Mouse (Mus musculus) midbrain, embryonic 13.5 days (tissue): Measurements from ENCODE around the gene 4931429L15Rik. TPM values are rescaled to one million over a fixed set of nuclear protein-coding genes. Genes with fewer than 3 reads are reported as not detected.
A peak's percentile ranks its signal among the peaks of the same experiment; 100 is the strongest.

Experiments used
- ATAC-seq: fragments of 200-750 bp; cut with Nextera tagmentation; 2 replicates; pipeline ENCODE4 v1.8.0; 2017; ENCODE audit warnings: mild to moderate bottlenecking, moderate TSS enrichment, moderate library complexity
- H3K27ac ChIP-seq: fragments of 300-500 bp; sonication (generic); 2 replicates; pipeline ENCODE4 v1.5.1; 2015; ENCODE audit warnings: inconsistent platforms, mild to moderate bottlenecking, moderate library complexity
- H3K27me3 ChIP-seq: fragments of 300-500 bp; sonication (generic); 2 replicates; pipeline ENCODE4 v1.6.1; 2015; ENCODE audit warnings: mild to moderate bottlenecking, inconsistent platforms
- H3K36me3 ChIP-seq: fragments of 300-500 bp; sonication (generic); 2 replicates; pipeline ENCODE4 v1.6.1; 2015; ENCODE audit warnings: mild to moderate bottlenecking, inconsistent platforms
- H3K4me1 ChIP-seq: fragments of 300-500 bp; sonication (generic); replicated peaks from 2 replicates; pipeline ENCODE4 v1.6.1; 2015; ENCODE audit warnings: inconsistent platforms
- H3K4me2 ChIP-seq: fragments of 300-500 bp; sonication (generic); replicated peaks from 2 replicates; pipeline ENCODE4 v1.6.1; 2015; ENCODE audit warnings: moderate library complexity, mild to moderate bottlenecking, inconsistent platforms
- H3K4me3 ChIP-seq: fragments of 300-500 bp; sonication (generic); replicated peaks from 2 replicates; pipeline ENCODE4 v1.5.1; 2015; ENCODE audit warnings: mild to moderate bottlenecking, inconsistent platforms
- H3K9ac ChIP-seq: fragments of 300-500 bp; sonication (generic); replicated peaks from 2 replicates; pipeline ENCODE4 v1.6.1; 2015; ENCODE audit warnings: mild to moderate bottlenecking, inconsistent platforms
- H3K9me3 ChIP-seq: fragments of 300-500 bp; sonication (generic); 2 replicates; pipeline ENCODE4 v1.6.1; 2016; ENCODE audit warnings: mild to moderate bottlenecking, inconsistent platforms
- WGBS: fragments of 180-500 bp; shearing (Covaris S2); methylation state at CpG from one replicate; pipeline ENCODE4 v1.1.7; 2015; 5-methylcytosine and 5-hydroxymethylcytosine counted together
- polyA plus RNA-seq: library from polyadenylated mRNA; unstranded; fragments of >200 nt; fragmentation: Nextera tagmentation; extraction: Ambion mirVana; gene quantifications from 2 replicates; pipeline ENCODE4 v1.2.1, GENCODE M21; 2015

The 4931429L15Rik gene
- polyA plus RNA-seq, 1 experiment from 2014 or later = 0.13 TPM

- no peaks in the 10 kb centered on the region for H3K36me3 ChIP-seq
- peaks cover 18% of the 10 kb centered on the region for H3K4me1 ChIP-seq
- no peak for ATAC-seq
- no peaks in the 10 kb centered on the region for H3K27me3 ChIP-seq
- 92% methylated on average over 2 of the region's 2 CpGs for WGBS
- H3K9me3 ChIP-seq = peaks cover 5% of the 10 kb centered on the region
- no peak overlapping the region for H3K9ac ChIP-seq
- H3K4me2 ChIP-seq = no peak overlapping the region
- H3K4me3 ChIP-seq = no peak overlapping the region
- no peak overlapping the region for H3K27ac ChIP-seq
Observed at GRCm38 (mm10) chr9:46320461-46320860, 675 bp upstream of the 4931429L15Rik start.

- no peak for ATAC-seq
- Histone ChIP-seq H3K4me2 (no peak overlapping the region), H3K9ac (no peak overlapping the region), H3K4me1 (peaks cover 29% of the 10 kb centered on the region), H3K27ac (no peak overlapping the region), H3K27me3 (no peaks in the 10 kb centered on the region; the same call in 1 of the 2 replicates), H3K36me3 (no peaks in the 10 kb centered on the region), H3K4me3 (no peak overlapping the region), H3K9me3 (peaks cover 5% of the 10 kb centered on the region)
- 94% methylated on average over 3 of the region's 3 CpGs for WGBS
Observed at GRCm38 (mm10) chr9:46317957-46318356, 1.8 kb downstream of the 4931429L15Rik start.

GRCm38 (mm10) chr9:46316909-46317308 is 2.9 kb downstream of the 4931429L15Rik start:
- Histone ChIP-seq H3K4me3 (no peak overlapping the region), H3K4me2 (no peak overlapping the region), H3K9ac (no peak overlapping the region), H3K9me3 (peaks cover 5% of the 10 kb centered on the region), H3K4me1 (peaks cover 29% of the 10 kb centered on the region), H3K27me3 (no peaks in the 10 kb centered on the region; the same call in 1 of the 2 replicates), H3K27ac (peak overlapping the region; percentile 45; the same call in 1 of the 2 replicates), H3K36me3 (no peaks in the 10 kb centered on the region)
- peak; percentile 59 for ATAC-seq
- WGBS = 54% methylated on average over 8 of the region's 8 CpGs

- peaks cover 5% of the 10 kb centered on the region for H3K9me3 ChIP-seq
- no peak overlapping the region for H3K4me3 ChIP-seq
- H3K4me2 ChIP-seq = no peak overlapping the region; the same call in 1 of the 2 replicates
- WGBS = 17% methylated on average over 5 of the region's 5 CpGs
- H3K36me3 ChIP-seq = no peaks in the 10 kb centered on the region
- peak overlapping the region; percentile 69 for H3K27ac ChIP-seq
- peaks cover 29% of the 10 kb centered on the region for H3K4me1 ChIP-seq
- H3K27me3 ChIP-seq = no peaks in the 10 kb centered on the region; the same call in 1 of the 2 replicates
- peak; percentile 53 for ATAC-seq
- H3K9ac ChIP-seq = no peak overlapping the region
Observed at GRCm38 (mm10) chr9:46316388-46316787, 3.4 kb downstream of the 4931429L15Rik start.

GRCm38 (mm10) chr9:46315807-46316365 is 3.9 kb downstream of the 4931429L15Rik start:
- WGBS = 17% methylated on average over 11 of the region's 11 CpGs
- no peaks in the 10 kb centered on the region for H3K36me3 ChIP-seq
- H3K9ac ChIP-seq = no peak overlapping the region
- H3K4me2 ChIP-seq = no peak overlapping the region; the same call in 1 of the 2 replicates
- H3K27ac ChIP-seq = peak overlapping the region; percentile 69
- no peaks in the 10 kb centered on the region; the same call in 1 of the 2 replicates for H3K27me3 ChIP-seq
- peak; percentile 53 for ATAC-seq
- peaks cover 29% of the 10 kb centered on the region for H3K4me1 ChIP-seq
- no peak overlapping the region for H3K4me3 ChIP-seq
- peaks cover 5% of the 10 kb centered on the region for H3K9me3 ChIP-seq

- no peak for ATAC-seq
- WGBS = 48% methylated on average over 2 of the region's 2 CpGs
Observed at GRCm38 (mm10) chr9:46314921-46315320, 4.9 kb downstream of the 4931429L15Rik start.

GRCm38 (mm10) chr9:46314507-46314906 is 5.3 kb downstream of the 4931429L15Rik start:
- Histone ChIP-seq H3K27me3 (no peaks in the 10 kb centered on the region; the same call in 1 of the 2 replicates), H3K36me3 (no peaks in the 10 kb centered on the region), H3K4me2 (no peak overlapping the region), H3K9ac (no peak overlapping the region), H3K9me3 (no peaks in the 10 kb centered on the region), H3K4me1 (peaks cover 29% of the 10 kb centered on the region), H3K4me3 (no peak overlapping the region), H3K27ac (no peak overlapping the region)
- WGBS = 2% methylated on average over 4 of the region's 4 CpGs
- ATAC-seq = peak; percentile 41; the same call in 1 of the 2 replicates

More at GRCm38 (mm10) chr9:46314921-46315320, 4.9 kb downstream of the 4931429L15Rik start:
- Histone ChIP-seq H3K36me3 (no peaks in the 10 kb centered on the region), H3K4me2 (no peak overlapping the region), H3K27me3 (no peaks in the 10 kb centered on the region; the same call in 1 of the 2 replicates), H3K27ac (no peak overlapping the region), H3K9ac (no peak overlapping the region), H3K4me3 (no peak overlapping the region), H3K9me3 (peaks cover 3% of the 10 kb centered on the region; the same call in 1 of the 2 replicates), H3K4me1 (peaks cover 29% of the 10 kb centered on the region)

GRCm38 (mm10) chr9:46309121-46309520 is 10.7 kb downstream of the 4931429L15Rik start:
- H3K9ac ChIP-seq = no peak overlapping the region
- H3K9me3 ChIP-seq = no peaks in the 10 kb centered on the region
- no peak overlapping the region for H3K4me3 ChIP-seq
- no peak for ATAC-seq
- no peaks in the 10 kb centered on the region; the same call in 1 of the 2 replicates for H3K27me3 ChIP-seq
- H3K36me3 ChIP-seq = no peaks in the 10 kb centered on the region
- 12% methylated on average over 7 of the region's 7 CpGs for WGBS
- H3K27ac ChIP-seq = no peak overlapping the region; the same call in 1 of the 2 replicates
- peaks cover 13% of the 10 kb centered on the region for H3K4me1 ChIP-seq
- no peak overlapping the region; the same call in 1 of the 2 replicates for H3K4me2 ChIP-seq

- no peak overlapping the region for H3K4me2 ChIP-seq
- H3K36me3 ChIP-seq = peaks cover 22% of the 10 kb centered on the region
- 9% methylated on average over 2 of the region's 2 CpGs for WGBS
- no peaks in the 10 kb centered on the region for H3K9me3 ChIP-seq
- no peak overlapping the region for H3K27ac ChIP-seq
- no peak overlapping the region for H3K9ac ChIP-seq
- no peak overlapping the region for H3K4me3 ChIP-seq
- ATAC-seq = peak; percentile 58; the same call in 1 of the 2 replicates
- no peaks in the 10 kb centered on the region for H3K27me3 ChIP-seq
- H3K4me1 ChIP-seq = no peaks in the 10 kb centered on the region
Observed at GRCm38 (mm10) chr9:46302142-46302541, 17.6 kb downstream of the 4931429L15Rik start.

GRCm38 (mm10) chr9:46298381-46298780 is 21.4 kb downstream of the 4931429L15Rik start:
- no peaks in the 10 kb centered on the region for H3K9me3 ChIP-seq
- H3K9ac ChIP-seq = no peak overlapping the region
- H3K4me3 ChIP-seq = no peak overlapping the region
- 92% methylated on average over 4 of the region's 4 CpGs for WGBS
- no peaks in the 10 kb centered on the region for H3K4me1 ChIP-seq
- H3K36me3 ChIP-seq = peaks cover 52% of the 10 kb centered on the region
- ATAC-seq = no peak
- no peak overlapping the region for H3K4me2 ChIP-seq
- no peak overlapping the region for H3K27ac ChIP-seq
- no peaks in the 10 kb centered on the region for H3K27me3 ChIP-seq

- H3K36me3 ChIP-seq = peaks cover 52% of the 10 kb centered on the region
Observed at GRCm38 (mm10) chr9:46282631-46283436, 37.0 kb downstream of the 4931429L15Rik start, which contains the start of gene Bud13. Gene Bud13, plus strand, starts transcription at chr9:46283008.

GRCm38 (mm10) chr9:46274494-46274893 is 45.3 kb downstream of the 4931429L15Rik start:
- H3K27me3 ChIP-seq = peaks cover 19% of the 10 kb centered on the region
- H3K4me3 ChIP-seq = no peak overlapping the region
- ATAC-seq = no peak
- no peak overlapping the region for H3K9ac ChIP-seq
- no peak overlapping the region for H3K27ac ChIP-seq
- H3K4me1 ChIP-seq = peaks cover 16% of the 10 kb centered on the region
- H3K4me2 ChIP-seq = peak overlapping the region; percentile 98; the same call in 1 of the 2 replicates
- no peaks in the 10 kb centered on the region for H3K9me3 ChIP-seq
- 93% methylated on average over 9 of the region's 9 CpGs for WGBS
- H3K36me3 ChIP-seq = peaks cover 49% of the 10 kb centered on the region

More at GRCm38 (mm10) chr9:46282631-46283436, 37.0 kb downstream of the 4931429L15Rik start, which contains the start of gene Bud13:
- Histone ChIP-seq H3K4me1 (peaks cover 21% of the 10 kb centered on the region), H3K9me3 (no peaks in the 10 kb centered on the region), H3K27ac (peak within 1 kb of the TSS; percentile 75), H3K27me3 (no peaks in the 10 kb centered on the region), H3K9ac (peak within 1 kb of the TSS; percentile 82), H3K4me3 (peak within 1 kb of the TSS; percentile 75), H3K4me2 (peak within 1 kb of the TSS; percentile 74)
- peak; percentile 93 for ATAC-seq
- WGBS = 1% methylated on average over 55 of the region's 55 CpGs
